Comparison of ENCODE assay signal across 18 mouse cellular contexts in the genomic region with DNA sequence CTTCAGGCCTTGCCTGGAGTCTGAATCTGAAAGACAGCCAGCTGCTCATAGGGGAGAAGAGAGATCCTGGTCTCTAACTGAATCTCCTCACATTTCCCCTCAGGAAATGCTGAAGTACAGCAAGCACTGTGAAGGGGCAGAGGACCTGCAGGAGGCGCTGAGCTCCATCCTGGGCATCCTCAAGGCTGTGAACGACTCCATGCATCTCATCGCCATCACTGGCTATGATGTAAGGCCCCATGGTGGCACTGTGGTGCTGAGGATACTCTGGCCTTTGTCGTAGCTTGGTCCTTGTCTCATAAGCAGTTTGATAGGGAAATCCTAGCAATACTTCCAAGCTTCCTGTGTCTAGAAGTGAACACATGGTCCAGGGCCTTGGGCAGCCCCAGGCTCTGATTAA. TPM values are rescaled to one million over a fixed set of nuclear protein-coding genes. Genes with fewer than 3 reads are reported as not detected.
A peak's percentile ranks its signal among the peaks of the same experiment; 100 is the strongest.
DNase-seq lines count a peak whose midpoint lies in the region; ATAC-seq and TF ChIP-seq lines count a peak whose summit lies in the region.
"Had no signal": no experiment of that assay in that cellular context is flagged by ENCODE, and none has a peak within 500 bp of the region (broad histone marks: within the 10 kb centered on the region; RNA-seq: fewer than 3 reads in every experiment).

No protein-coding gene starts in this region.

- no peak for TF ChIP-seq EP300 in heart, postnatal 0 days (IDR thresholded peaks at IDR 0.05; ENCODE audit: low read depth)

- no peaks in the 10 kb centered on the region for H3K27me3 ChIP-seq in heart, postnatal 0 days (ENCODE audit: control insufficient read depth, insufficient read depth, low read length)
- H3K27me3 ChIP-seq in intestine, postnatal 0 days (replicated peaks; ENCODE audit: control insufficient read depth, insufficient read depth, low read length): no peaks in the 10 kb centered on the region
- no peaks in the 10 kb centered on the region for H3K27me3 ChIP-seq in hindbrain, embryonic 10.5 days (ENCODE audit: insufficient read depth, poor library complexity, severe bottlenecking)
- H3K27me3 ChIP-seq: limb, embryonic 12.5 days; Patski; stomach, embryonic 15.5 days had no signal

- H3K9me3 ChIP-seq in heart, postnatal 0 days (replicated peaks; ENCODE audit: control insufficient read depth, low read length): no peaks in the 10 kb centered on the region
- no peaks in the 10 kb centered on the region for H3K9me3 ChIP-seq in intestine, postnatal 0 days (ENCODE audit: control insufficient read depth)
- H3K9me3 ChIP-seq in hindbrain, embryonic 10.5 days: peaks cover 11% of the 10 kb centered on the region
- H3K9me3 ChIP-seq: stomach, embryonic 15.5 days had no signal

- H3K27ac ChIP-seq in heart, postnatal 0 days (ENCODE audit: low read depth): no peak overlapping the region
- no peak overlapping the region for H3K27ac ChIP-seq in intestine, postnatal 0 days (ENCODE audit: low read depth, low read length)
- no peak overlapping the region for H3K27ac ChIP-seq in hindbrain, embryonic 10.5 days
- H3K27ac ChIP-seq: limb, embryonic 12.5 days; stomach, embryonic 15.5 days had no signal

- H3K36me3 ChIP-seq in heart, postnatal 0 days (replicated peaks; ENCODE audit: control insufficient read depth, insufficient read depth, low read length): peaks cover 6% of the 10 kb centered on the region
- peaks cover 4% of the 10 kb centered on the region; the same call in 1 of the 2 replicates for H3K36me3 ChIP-seq in intestine, postnatal 0 days (ENCODE audit: control insufficient read depth, insufficient read depth)
- peaks cover 99% of the 10 kb centered on the region for H3K36me3 ChIP-seq in hindbrain, embryonic 10.5 days

- TF ChIP-seq CTCF in heart, postnatal 0 days (IDR thresholded peaks at IDR 0.05; ENCODE audit: low read depth): peak; percentile 21
- TF ChIP-seq CTCF in intestine, postnatal 0 days (IDR thresholded peaks at IDR 0.05; ENCODE audit: low read depth): peak; percentile 77

- intact Hi-C loops in left cerebral cortex, postnatal 25 days (cut with DNase I): no loop called here

- whole genome bisulfite sequencing in heart, postnatal 0 days: 47% methylated on average over 4 of the region's 4 CpGs
- 62% methylated on average over 4 of the region's 4 CpGs for WGBS in intestine, postnatal 0 days
- 65% methylated on average over 4 of the region's 4 CpGs for WGBS in hindbrain, embryonic 10.5 days

- H3K4me1 ChIP-seq in heart, postnatal 0 days (ENCODE audit: control insufficient read depth, insufficient read depth): no peaks in the 10 kb centered on the region
- no peaks in the 10 kb centered on the region for H3K4me1 ChIP-seq in intestine, postnatal 0 days (replicated peaks; ENCODE audit: control insufficient read depth, insufficient read depth, low read length)
- no peaks in the 10 kb centered on the region for H3K4me1 ChIP-seq in hindbrain, embryonic 10.5 days (replicated peaks)
- H3K4me1 ChIP-seq: limb, embryonic 12.5 days; stomach, embryonic 15.5 days had no signal

- no peak for DNase-seq in heart, postnatal 0 days (ENCODE audit: low spot score)
- DNase-seq in heart, adult 8-10 months (ENCODE audit: low spot score): no peak
- DNase-seq in ES-CJ7 (ENCODE audit: low read depth, low spot score): peak; percentile 41
- DNase-seq in lung, postnatal 10 days: peak; percentile 28
- DNase-seq in adrenal gland, adult 18-20 months (ENCODE audit: low spot score in 2 of 2): no peak
- no peak for DNase-seq in left cerebral cortex, postnatal 25 days (ENCODE audit: low spot score in 2 of 2)
- no peak for DNase-seq in hindbrain, embryonic 10.5 days (ENCODE audit: low spot score)
- DNase-seq: adrenal gland, adult 2 months; heart, postnatal 36 days; kidney, adult 11 months; thymus, postnatal 36 days had no signal

- H3K9ac ChIP-seq in heart, postnatal 0 days (replicated peaks; ENCODE audit: low read depth, low read length): no peak overlapping the region
- no peak overlapping the region for H3K9ac ChIP-seq in intestine, postnatal 0 days (ENCODE audit: low read depth, low read length)
- H3K9ac ChIP-seq: limb, embryonic 12.5 days; stomach, embryonic 15.5 days had no signal

- no peak overlapping the region for H3K4me3 ChIP-seq in heart, postnatal 0 days (ENCODE audit: low read depth, low read length)
- H3K4me3 ChIP-seq in intestine, postnatal 0 days (ENCODE audit: low read depth, low read length): no peak overlapping the region
- no peak overlapping the region for H3K4me3 ChIP-seq in hindbrain, embryonic 10.5 days
- H3K4me3 ChIP-seq: limb, embryonic 12.5 days; myocyte; stomach, embryonic 15.5 days had no signal

- no peak for ATAC-seq in heart, postnatal 0 days (ENCODE audit: insufficient read depth, low read depth)
- peak; percentile 67; the same call in 1 of the 2 replicates for ATAC-seq in intestine, postnatal 0 days
- ATAC-seq: Patski had no signal

- no peak overlapping the region for H3K4me2 ChIP-seq in heart, postnatal 0 days (ENCODE audit: low read depth, low read length)
- no peak overlapping the region for H3K4me2 ChIP-seq in intestine, postnatal 0 days (replicated peaks; ENCODE audit: low read depth)
- H3K4me2 ChIP-seq: limb, embryonic 12.5 days; stomach, embryonic 15.5 days had no signal

RNA-seq across cellular contexts. Expression of a gene that starts 15.5 kb away (rescaled TPM):
- not detected in 2 replicates for total RNA-seq in heart, postnatal 0 days (2014; rRNA removed; ENCODE audit: low replicate concordance)
- not detected in 2 replicates for polyA plus RNA-seq in heart, postnatal 0 days (2015; fragmentation: Nextera tagmentation; extraction: Ambion mirVana)
- 1 to 10 TPM in 1 of 4 experiments, under 1 TPM in 2, not detected in 1; 0.22 to 2.2 (median 0.31) TPM for total RNA-seq in heart, adult 8-10 months (2022)
- 0.08 TPM in 2 replicates for polyA plus RNA-seq in intestine, postnatal 0 days (2015; fragmentation: Nextera tagmentation; extraction: Ambion mirVana)
- total RNA-seq in adrenal gland, adult 18-20 months (2021): 1 to 10 TPM in 1 of 2 experiments, under 1 TPM in 1; 0.48 to 1.2 TPM
- not detected for total RNA-seq in left cerebral cortex, postnatal 25 days (2021)
- polyA plus RNA-seq in hindbrain, embryonic 10.5 days (2016; fragmentation: Nextera tagmentation; extraction: Ambion mirVana): 0.10 and 0.34 TPM in 2 replicates
- total RNA-seq: megakaryocyte-erythroid progenitor cell, adult 5-6 weeks had no signal
- polyA plus RNA-seq: C2C12; limb, embryonic 12.5 days; Patski had no signal

RNA-seq across cellular contexts. Expression of a gene that starts 26.8 kb away (rescaled TPM):
- total RNA-seq in heart, postnatal 0 days (2014; rRNA removed; ENCODE audit: low replicate concordance): 0.19 TPM in 1 of 2 replicates, not detected in the other
- polyA plus RNA-seq in heart, postnatal 0 days (2015; fragmentation: Nextera tagmentation; extraction: Ambion mirVana): 0.22 and 0.37 TPM in 2 replicates
- total RNA-seq in heart, adult 8-10 months (2022): 1 to 10 TPM in 1 of 4 experiments, under 1 TPM in 3; 0.35 to 5.7 (median 0.47) TPM
- 111 and 116 TPM in 2 replicates for polyA plus RNA-seq in intestine, postnatal 0 days (2015; fragmentation: Nextera tagmentation; extraction: Ambion mirVana)
- total RNA-seq in adrenal gland, adult 18-20 months (2021): 1 to 10 TPM in 1 of 2 experiments, under 1 TPM in 1; 0.83 to 3.1 TPM
- not detected for total RNA-seq in left cerebral cortex, postnatal 25 days (2021)
- polyA plus RNA-seq in hindbrain, embryonic 10.5 days (2016; fragmentation: Nextera tagmentation; extraction: Ambion mirVana): 1.2 TPM in 2 replicates
- polyA plus RNA-seq: C2C12, myocyte, Patski had no signal

RNA-seq across cellular contexts. Expression of a gene that starts 50.4 kb away (rescaled TPM):
- total RNA-seq in heart, postnatal 0 days (2014; rRNA removed; ENCODE audit: low replicate concordance): not detected in 2 replicates
- polyA plus RNA-seq in heart, postnatal 0 days (2015; fragmentation: Nextera tagmentation; extraction: Ambion mirVana): 0.10 TPM in 2 replicates
- not detected for total RNA-seq in heart, adult 8-10 months (2022)
- polyA plus RNA-seq in intestine, postnatal 0 days (2015; fragmentation: Nextera tagmentation; extraction: Ambion mirVana): 15.9 and 19.5 TPM in 2 replicates
- not detected for total RNA-seq in adrenal gland, adult 18-20 months (2021)
- total RNA-seq in left cerebral cortex, postnatal 25 days (2021): not detected
- polyA plus RNA-seq in hindbrain, embryonic 10.5 days (2016; fragmentation: Nextera tagmentation; extraction: Ambion mirVana): 0.24 and 0.50 TPM in 2 replicates
- total RNA-seq: heart, postnatal 36 days; megakaryocyte-erythroid progenitor cell, adult 5-6 weeks had no signal

Comparison
In these comparisons a context has a peak if more than half of its experiments do, and no peak if none do; other contexts are left out.
1. DNase-seq: peak in ES-CJ7 (single experiment) and lung, postnatal 10 days (single experiment); none in heart, postnatal 0 days (single experiment), heart, adult 8-10 months (single experiment), adrenal gland, adult 18-20 months (0 of 2), left cerebral cortex, postnatal 25 days (0 of 2) and hindbrain, embryonic 10.5 days (single experiment).